Mouse (Mus musculus): ENCODE results near the gene Scg3.
A peak's percentile ranks its signal among the peaks of the same experiment; 100 is the strongest.
"Not testable (repeated sequence)": the region's sequence is repeated elsewhere in the genome, so short reads cannot be mapped to it uniquely, and the experiment has no call there.

The Scg3 gene

DNA sequence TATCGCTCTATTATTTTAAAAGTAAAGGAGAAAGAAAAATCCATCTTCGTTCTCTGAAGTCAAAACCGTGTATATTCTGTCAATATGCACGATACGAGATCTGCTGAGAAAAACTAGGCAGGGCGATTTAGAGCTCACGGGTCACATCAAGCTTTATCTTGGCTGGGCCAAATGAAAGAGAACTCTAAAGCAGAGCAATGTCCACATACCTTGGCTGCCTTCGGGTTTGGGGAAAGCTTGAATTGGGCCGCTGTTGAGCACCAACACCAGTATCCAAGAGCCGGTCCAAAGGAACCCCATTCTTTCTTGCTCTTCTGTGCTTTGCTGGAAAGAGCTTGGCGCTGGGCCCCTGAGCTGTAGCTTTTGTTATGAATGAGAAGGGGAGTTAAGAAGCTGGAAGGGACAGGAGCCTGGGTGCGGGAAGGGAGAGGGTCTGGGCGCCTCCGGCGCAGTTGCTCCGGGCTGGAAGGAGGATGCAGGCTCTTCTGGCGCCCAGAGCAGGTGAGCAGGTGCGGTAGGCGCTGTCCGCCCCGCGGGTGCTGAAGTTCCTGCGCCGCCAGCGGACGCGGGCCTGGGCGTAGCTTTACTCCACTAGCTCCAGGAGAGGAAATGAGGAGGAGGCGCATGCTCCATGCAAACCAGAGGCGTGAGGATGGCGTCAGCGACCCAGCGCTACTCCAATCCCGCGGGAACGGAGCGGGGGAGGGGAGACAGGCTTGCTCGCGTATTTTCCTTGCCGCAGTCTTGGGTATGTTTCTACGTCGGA lies at the start of gene Scg3:
Gene Scg3 (minus strand): TSS at position 631 of the 766 bp plus-strand sequence.
- DNase-seq, result peak; percentile 69 to 73

DNA sequence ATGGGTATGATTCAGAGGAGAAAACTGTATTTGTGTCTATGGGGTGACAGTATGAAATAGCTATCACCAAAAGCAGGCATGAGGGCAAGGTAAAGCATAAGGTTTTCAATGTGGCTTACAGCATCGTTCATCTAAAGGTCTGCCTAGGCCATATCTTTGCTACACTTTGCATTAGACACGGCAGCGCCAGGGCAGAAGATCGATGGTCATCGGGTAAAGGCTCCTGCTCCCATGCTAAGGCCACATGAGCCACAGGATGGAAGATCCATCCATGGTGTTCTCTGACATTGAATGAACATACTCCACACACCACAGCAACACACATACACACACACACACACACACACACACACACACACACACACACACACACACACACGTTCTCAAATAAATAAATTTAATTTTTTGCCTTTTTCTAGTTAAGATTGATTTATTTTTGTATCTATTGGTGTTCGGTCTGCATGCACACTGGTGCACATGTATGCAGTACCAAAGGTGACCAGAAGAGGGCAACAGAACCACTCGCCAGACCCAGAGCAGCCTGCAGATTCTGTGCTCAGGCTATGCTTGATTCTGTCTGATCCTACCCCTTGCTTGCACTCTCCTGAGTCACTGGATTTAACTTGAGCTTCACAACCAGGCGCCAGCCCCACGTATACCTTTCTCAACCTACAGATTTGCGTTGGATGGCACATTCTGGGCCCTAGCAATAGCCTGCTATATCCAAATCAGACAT lies 36.3 kb upstream of the Scg3 start:
- peak; percentile 54 to 68 for DNase-seq

DNA sequence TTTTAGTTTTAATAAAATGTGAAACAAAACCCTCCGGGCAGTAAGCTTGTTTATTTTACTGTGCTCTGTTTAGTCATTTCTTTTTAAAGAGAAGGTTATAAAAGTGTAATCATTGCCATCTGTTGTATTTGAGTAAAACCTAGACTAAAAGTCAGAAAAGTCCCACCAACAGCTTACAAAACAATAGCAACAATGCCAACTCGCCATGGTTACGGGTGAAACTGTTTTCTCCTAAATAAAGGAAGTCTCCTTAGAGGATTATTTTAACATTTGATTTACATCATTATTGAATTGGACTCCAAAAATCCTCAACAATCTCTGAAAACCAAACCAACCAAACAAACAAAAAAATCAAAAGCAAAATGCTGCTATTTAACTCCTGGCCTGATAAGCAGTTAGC lies 35.6 kb upstream of the Scg3 start:
- no peak for DNase-seq

DNA sequence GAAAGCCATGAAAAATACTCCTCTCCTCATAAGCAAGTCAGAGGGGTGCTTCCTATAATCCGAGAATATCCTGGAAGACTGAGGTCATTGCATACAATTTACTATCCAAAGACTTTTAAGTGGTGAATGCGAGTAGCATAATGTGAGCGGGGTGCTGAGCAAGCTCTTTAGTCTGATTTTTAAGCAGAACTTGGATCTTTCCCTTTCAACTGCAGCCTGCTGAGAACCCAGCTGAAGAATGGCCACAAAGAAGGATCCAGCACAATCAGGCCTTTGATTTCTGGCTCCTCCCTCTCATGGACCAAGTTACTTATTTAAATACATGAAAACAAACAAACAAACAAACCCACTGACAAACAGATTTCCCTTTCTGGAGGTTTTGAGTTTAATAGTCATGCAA lies 916 bp upstream of the Scg3 start:
- DNase-seq, result no peak

DNA sequence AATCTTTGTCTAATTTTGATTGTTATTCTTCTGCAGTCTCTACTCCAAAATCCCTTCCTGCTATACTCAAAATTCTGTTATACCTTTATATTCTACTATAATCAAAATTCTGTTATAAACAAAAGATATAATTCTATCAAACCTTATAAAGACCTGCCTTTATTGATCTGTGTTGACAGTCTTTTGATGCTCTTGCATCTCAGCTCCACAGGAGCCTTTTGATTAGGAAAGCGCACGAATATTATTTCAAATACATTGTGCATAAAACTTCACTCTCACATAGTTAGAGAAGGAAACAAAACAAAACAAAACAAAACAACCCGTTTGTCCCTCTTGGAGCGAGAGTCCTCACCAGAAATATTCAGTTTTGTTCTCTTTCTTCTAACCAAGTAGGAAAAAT lies 436 bp upstream of the Scg3 start:
- DNase-seq, result no peak

DNA sequence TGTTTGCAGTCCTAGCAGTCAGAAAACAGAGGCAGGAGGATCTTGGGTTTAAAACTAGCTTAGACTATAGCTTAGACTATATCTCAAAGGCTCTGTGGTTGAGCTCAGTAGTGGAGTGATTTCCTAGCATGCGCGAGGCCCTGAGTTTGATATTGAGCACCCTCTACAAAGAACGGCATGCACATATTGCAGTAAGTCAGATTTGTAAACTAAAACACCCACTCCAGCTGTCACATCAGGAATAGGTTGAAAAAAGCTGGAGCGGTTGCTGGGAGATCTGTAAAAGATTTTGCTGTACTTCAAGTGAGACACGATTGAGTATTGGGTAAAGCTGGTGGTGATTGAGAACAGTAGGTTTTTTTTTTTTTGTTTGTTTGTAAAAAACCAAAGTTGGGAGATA lies 3.2 kb downstream of the Scg3 start:
- DNase-seq, result no peak

DNA sequence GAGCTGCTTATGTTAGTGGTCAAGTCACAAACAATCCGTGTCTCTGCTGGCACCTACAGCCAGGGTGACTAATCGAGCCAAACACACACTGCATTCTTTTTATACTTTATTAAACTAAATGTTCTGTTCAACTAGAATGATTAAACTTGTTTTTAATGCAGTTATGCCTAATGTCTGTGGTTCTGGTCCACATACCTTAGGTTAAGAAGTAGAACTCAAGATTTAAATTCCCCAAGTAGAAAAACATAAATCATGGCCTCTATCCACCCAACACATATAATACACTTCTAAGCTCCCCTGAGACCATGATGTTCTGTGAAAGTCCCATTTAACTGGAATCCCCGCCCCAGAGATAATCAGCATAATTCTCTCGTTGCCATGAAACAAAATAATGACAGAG lies 4.2 kb downstream of the Scg3 start:
- no peak for DNase-seq

DNA sequence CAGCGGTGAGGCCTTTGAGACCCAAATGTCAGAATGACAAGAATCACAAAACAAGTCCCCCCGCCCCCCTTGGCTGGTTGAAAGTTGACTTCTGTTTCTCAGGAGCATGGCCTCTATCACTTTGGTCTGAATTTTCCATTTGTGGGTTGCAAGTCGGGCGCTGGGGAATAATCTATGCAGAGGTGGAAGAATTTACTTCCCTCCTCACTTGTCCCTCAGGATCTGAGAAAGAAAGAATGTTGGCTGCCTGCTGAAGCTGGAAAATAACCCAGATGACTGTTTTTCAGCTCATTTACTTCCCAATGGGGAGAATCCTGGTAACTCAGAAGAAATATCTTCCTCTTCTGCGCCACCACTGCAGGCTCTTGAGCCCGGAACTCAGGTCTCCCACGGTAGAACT lies 5.5 kb downstream of the Scg3 start:
- no peak for DNase-seq

DNA sequence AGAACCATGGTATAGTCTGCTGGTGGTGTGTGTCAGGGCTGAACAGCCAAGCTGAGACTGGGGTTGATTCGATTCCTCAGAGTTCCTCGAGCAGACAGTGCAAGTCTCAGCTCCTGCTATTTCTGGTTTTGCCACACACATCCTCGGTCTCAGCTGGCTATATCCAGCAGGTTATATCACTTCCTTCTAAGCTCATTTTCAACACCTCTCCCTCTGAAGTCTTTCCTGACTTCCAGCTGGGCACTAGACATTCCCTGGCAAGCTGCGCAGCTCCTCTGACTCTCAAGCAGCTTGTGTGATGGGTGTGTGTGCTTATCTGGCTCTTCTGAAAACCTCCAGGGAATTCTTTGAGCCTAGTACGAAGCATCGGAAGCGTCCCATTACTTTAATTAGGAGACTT lies 7.6 kb downstream of the Scg3 start:
- no peak for DNase-seq

DNA sequence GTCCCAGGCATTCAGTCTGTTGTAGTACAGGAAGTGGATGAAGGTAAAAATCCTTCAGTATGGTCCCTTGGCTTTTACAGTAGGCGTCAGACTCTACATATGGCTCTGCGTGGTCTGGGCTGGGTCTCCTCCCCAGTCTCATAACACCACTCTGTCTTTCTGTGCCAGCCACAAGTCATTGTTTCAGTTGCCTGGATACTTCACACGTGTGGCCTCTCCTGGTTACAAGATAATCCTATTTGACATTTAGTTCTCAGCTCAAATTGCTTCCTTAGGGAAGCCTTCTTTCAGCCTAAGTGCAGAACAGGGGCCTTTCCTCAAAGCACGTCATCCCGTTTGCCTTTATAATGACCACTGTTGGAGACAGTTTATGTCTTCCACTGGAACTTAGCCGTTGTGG lies 11.1 kb downstream of the Scg3 start:
- DNase-seq, result no peak

DNA sequence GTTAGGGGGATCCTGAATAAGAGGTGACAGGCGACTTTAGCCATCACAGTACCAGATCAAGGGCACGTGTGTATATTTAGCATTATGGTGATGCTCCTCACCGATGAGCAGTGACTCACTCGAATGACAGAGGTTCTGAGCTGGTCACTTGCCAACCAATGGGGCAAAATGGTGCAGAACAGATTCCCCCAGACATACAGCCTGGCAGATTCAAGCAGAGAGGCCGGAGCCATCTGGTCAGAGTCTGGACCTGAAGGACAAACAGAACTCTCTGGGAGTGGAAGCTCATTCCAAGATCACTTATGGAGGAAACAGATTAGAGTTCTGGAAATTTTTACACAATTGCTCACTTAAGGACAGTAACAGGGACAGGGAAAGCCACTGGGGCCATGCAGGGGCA lies 17.2 kb downstream of the Scg3 start:
- no peak for DNase-seq

DNA sequence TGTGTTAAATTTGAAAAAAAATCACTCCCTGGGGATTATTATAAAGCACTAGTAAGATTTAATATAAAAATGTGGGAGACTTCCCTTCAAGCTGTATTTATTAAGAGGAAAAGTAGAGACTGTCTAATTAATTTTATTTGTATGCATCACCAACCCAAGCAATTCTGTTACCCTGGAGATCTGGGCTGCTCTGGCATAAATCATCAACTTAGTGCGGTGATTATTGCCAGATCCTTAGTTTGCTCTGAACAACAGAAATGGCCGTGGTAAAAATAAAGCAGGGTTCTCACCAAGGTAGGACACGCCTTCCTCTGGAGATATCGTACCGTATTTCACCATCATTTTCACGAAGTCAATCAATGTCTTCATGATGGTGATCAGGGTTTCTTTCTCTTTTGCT lies 18.5 kb downstream of the Scg3 start:
- DNase-seq, result no peak

DNA sequence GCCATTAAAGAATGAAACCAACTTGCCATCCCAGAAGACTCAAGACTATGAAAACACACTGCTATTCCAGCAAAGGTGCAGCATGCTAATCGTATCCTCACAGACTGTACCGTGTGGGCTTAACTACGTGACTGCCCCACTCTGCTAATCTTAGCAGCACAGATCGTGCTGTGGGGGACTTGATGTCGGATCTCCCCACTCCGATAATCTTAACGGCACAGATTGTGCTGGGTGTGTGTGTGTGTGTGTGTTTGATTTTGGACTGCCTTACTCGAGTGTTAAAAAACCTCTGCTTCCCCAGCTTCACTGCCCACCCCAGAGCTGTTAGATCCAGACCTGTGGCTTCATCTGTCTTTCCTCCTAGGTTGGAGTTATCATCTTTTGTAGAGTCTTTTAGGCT lies 22.9 kb downstream of the Scg3 start:
- no peak for DNase-seq

DNA sequence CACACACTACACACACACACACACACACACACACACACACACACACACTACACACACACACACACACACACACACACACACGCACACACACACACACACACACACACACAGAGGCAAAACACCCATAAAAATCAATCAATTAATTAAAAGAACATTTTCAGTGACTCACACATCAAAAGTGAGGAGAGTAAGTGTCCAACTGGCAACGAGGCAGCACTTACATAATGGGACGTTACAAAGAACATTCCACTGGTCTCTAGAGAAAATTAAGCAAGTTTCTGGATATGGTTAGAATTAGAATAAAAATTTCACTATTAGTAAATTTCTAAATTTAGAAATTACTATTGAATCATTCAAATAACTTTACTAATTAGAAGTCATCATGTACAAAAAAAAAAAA lies 27.4 kb downstream of the Scg3 start:
- DNase-seq, result not testable (repeated sequence)

DNA sequence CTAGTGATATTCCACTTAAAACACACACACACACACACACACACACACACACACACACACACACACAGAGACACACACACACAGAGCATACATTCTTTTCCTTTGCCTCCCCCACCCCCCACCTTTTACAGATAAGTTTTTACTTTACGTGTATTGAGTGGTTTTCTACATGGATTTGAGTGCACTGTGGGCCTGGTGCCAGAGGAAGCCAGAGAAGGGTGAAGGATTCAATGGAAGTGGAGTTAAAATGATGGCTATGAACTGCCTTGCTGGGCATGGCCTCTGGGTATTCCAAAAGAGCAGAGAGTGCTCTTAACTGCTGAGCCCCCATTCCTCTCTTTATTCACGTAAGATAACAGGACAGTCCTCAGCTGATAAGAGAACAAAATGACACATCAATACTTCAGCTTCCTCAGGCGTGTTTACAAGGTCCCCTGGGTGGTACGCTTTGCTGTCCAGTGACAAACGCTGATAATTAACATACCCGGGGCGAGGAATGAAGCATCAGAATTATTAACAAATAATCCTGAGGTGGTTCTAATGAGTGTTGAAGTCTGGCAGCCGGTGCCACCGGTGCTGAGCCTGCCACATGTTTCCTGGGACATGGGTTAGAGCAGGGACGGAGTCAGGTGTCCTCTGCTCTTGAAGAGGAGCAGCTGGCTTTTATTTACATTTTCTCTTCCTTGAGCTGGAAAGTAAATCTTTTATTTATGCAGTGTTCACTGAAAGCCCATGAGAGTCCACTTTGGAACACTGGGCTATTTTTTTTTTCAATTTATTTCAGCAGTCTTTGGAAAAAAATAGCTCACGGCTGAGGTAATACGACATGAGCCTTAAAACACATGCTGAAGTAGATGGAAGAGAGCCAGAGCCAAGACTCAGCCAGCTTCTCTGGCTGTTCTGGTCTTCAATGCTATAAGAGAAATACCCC lies 29.6 kb downstream of the Scg3 start:
- no peak for DNase-seq

DNA sequence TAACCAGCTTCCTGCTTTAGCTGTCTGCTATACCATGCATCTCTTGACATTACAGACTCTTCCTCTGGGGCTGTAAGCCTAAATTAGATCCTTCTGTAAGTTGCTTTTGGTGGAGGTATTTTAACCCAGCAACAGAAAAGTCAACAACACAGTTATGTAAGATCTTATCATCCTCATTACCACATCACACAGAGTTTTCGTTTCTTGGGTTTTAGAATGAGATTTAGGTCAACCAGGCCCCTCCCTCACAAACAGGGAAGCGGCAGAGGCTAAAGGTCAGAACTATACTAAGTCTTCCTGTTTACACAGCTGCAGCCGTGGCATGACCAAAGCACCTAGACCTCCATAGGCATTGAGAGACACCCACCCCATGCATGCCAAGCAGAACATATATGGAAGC lies 38.5 kb downstream of the Scg3 start:
- DNase-seq, result no peak

DNA sequence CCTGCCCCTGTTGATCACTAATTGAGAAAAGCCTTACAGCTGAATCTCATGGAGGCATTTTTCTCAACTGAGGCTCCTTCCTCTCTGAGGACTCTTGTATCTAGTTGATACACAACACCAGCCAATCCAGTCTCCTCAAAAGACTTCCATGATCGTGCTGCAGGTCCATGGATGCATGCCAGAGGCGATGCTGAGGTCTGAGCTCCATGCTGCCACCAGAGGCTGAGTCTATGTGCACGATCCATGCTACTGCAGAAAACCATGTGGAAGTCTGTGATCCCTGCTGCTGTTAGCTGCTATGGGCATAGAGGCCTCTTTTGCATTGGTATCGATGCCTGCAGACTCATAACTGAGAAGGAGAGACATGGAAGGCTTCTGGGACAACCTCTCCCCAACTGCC lies 49.6 kb downstream of the Scg3 start:
- no peak for DNase-seq

DNA sequence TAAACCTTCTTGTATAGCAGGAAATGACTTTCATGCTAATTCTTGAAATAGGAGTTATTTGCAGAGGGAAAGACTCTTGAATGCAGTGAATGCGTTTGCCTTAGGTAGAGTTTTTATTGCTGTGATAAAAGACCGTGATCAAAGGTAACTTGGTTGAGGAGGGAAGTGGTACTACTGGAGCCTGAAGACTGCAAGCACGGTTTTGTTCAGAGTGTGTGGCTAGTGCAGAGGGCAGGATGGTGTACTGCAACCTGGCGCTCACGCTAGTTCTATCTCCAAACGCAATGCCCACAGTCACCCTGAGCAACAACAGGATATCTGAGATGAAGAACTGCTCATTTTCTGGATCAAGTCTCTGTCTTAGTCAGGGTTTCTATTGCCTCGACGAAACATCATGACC lies 50.3 kb downstream of the Scg3 start:
- no peak for DNase-seq

DNA sequence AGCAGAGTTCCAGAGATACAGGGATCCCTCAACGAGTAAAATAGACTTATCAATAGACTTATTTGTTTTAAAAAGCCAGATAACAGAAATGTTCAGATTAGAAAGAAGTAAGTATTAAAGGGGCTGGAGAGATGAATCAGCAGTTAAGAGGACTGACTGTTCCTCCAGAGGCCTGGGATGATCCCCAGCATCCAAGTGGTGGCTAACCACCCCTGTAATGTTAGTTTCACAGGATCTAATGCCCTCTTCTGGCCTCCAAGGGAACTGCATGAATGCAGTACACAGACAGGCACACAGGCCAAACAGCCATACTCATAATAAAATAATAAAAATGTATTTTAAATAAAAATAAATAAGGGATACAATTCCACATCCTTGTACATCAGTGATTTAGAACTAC lies 51.0 kb downstream of the Scg3 start:
- peak in 1 of 2 experiments; percentile 10 for DNase-seq

DNA sequence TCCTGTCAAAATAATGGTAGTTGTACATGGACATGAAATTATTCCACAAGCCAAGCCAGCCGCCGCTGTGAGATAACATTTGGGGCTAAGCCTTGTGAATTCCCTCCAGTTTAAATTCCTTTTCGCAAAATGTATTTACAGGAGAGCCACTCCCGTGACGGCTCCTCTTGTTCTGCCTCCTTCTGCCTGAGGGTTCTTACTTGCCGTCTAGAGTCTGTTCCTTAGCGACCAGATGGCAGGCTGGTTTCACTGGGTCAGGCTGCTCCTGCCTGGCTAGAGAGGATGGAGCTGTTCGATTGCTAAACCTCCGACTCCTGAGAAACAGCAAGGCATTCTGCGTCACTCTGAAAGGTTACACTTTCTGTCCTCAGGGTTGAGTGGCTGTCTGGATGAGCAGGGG lies 51.7 kb downstream of the Scg3 start:
- DNase-seq, result no peak

DNA sequence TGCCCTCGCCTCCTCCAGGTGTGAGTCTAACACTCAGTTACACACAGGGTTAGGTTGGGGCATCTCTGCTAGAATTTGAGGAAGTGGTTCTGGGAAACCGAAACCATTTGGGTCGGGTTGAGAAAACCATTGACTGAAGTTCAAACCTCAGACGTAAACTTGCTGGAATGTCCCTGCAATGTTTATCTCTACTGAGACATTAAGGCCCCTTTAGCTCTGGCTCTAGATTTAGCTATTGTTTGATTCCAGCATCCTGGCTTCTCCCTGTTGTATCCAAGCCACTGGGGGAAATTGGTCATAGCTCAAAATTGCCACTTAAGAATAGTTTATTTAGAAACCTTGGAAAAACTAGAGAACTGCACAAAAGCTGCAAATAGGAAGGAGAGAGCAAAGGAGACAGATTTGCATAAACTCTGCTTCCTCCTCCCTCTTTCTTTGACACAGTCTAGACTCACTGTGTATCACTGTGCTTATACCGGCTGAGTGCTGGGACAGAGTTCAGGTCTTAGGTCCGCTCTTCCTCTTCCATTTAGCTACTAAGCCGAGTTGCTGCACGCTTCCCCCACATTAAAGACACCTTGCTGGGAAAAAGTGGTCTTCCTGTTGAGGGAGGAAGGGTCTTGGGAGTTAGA lies 52.9 kb downstream of the Scg3 start:
- no peak for DNase-seq

DNA sequence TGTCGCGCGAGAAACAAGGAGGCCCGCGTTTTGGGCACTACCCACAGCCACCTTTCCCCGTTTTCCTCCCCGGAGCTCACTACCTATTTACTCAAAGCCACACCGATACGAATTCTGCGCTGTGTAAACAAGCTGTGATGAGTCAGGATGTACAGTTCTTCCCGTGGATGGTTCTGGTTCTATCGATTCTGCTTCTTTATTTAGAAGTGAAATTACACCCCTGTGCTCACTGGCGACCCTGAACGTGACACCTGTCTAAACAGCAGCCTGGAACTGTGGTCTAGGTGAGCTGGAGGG lies 57.6 kb downstream of the Scg3 start:
- DNase-seq, result no peak

Data from kidney, postnatal 25 days (tissue).